Mouse (Mus musculus) liver, embryonic 14.5 days (tissue): ENCODE results near the gene Zcchc17. TPM values are rescaled to one million over a fixed set of nuclear protein-coding genes. Genes with fewer than 3 reads are reported as not detected.

Source experiments
- ATAC-seq: fragments of 200-750 bp; cut with Nextera tagmentation; 2 replicates; pipeline ENCODE4 v1.8.0; 2017; ENCODE audit warnings: moderate number of reproducible peaks, mild to moderate bottlenecking, moderate library complexity; ENCODE audit not compliant: insufficient read depth
- DNase-seq, 3 experiments: peaks; one replicate each; pipeline ENCODE4 v3.0.0-alpha.2; 2012 to 2013; ENCODE audit warnings: low read depth in 3 of 3, low spot score in 3 of 3
- H3K27ac ChIP-seq: fragments of 300-500 bp; sonication (generic); 2 replicates; pipeline ENCODE4 v1.5.1; 2014; ENCODE audit warnings: moderate library complexity, mild to moderate bottlenecking, control low read depth, inconsistent platforms
- H3K27me3 ChIP-seq: fragments of 300-500 bp; sonication (generic); 2 replicates; pipeline ENCODE4 v1.6.1; 2014; ENCODE audit warnings: mild to moderate bottlenecking, low read length, moderate library complexity; ENCODE audit not compliant: control insufficient read depth, insufficient read depth
- H3K36me3 ChIP-seq: fragments of 300-500 bp; sonication (generic); replicated peaks from 2 replicates; pipeline ENCODE4 v1.6.1; 2014; ENCODE audit warnings: low read depth; ENCODE audit not compliant: control insufficient read depth, insufficient read depth
- H3K4me1 ChIP-seq, 2 experiments: fragments of 200-500 bp in 1 of 2; fragments of 300-500 bp in 1 of 2; sonication (generic) in 1 of 2; replicated peaks; 2 replicates each; pipeline ENCODE4 v1.6.1; 2012 to 2014; ENCODE audit warnings: antibody characterized with exemption in 1 of 2, inconsistent platforms in 1 of 2, low read length in 1 of 2; ENCODE audit not compliant: control insufficient read depth in 2 of 2, insufficient read depth in 2 of 2
- H3K4me2 ChIP-seq: fragments of 300-500 bp; sonication (generic); 2 replicates; pipeline ENCODE4 v1.6.1; 2014; ENCODE audit warnings: low read depth, mild to moderate bottlenecking, control low read depth, moderate library complexity
- H3K4me3 ChIP-seq, 2 experiments: fragments of 200-500 bp in 1 of 2; fragments of 300-500 bp in 1 of 2; sonication (generic) in 1 of 2; 2 replicates each; pipeline ENCODE4 v1.5.1; 2012 to 2014; ENCODE audit warnings: low read depth in 2 of 2, low read length in 2 of 2, mild to moderate bottlenecking in 2 of 2, control low read depth in 1 of 2, inconsistent platforms in 1 of 2, moderate library complexity in 1 of 2; ENCODE audit not compliant: insufficient read depth in 1 of 2
- H3K9ac ChIP-seq: fragments of 300-500 bp; sonication (generic); replicated peaks from 2 replicates; pipeline ENCODE4 v1.6.1; 2014; ENCODE audit warnings: mild to moderate bottlenecking, control low read depth, moderate library complexity
- H3K9me3 ChIP-seq: fragments of 300-500 bp; sonication (generic); 2 replicates; pipeline ENCODE4 v1.6.1; 2016; ENCODE audit warnings: low read length, mixed read lengths; ENCODE audit not compliant: control insufficient read depth
- CTCF ChIP-seq: IDR thresholded peaks from 2 replicates; pipeline ENCODE4 v1.5.1; 2016; ENCODE audit warnings: antibody characterized with exemption, low read depth, control low read depth
- EP300 ChIP-seq: IDR thresholded peaks from 2 replicates; pipeline ENCODE4 v1.6.1; 2016; ENCODE audit warnings: antibody characterized with exemption, low read depth
- WGBS: fragments of 180-500 bp; shearing (Covaris S2); extraction: QIAGEN DNeasy Blood & Tissue Kit; methylation state at CpG from one replicate; pipeline ENCODE4 v1.1.7; 2014; ENCODE audit not compliant: insufficient replicate concordance; 5-methylcytosine and 5-hydroxymethylcytosine counted together
- polyA plus RNA-seq, 2 experiments: library from polyadenylated mRNA; depleted of rRNA in 1 of 2; stranded (reverse) in 1 of 2; unstranded in 1 of 2; fragments of >200 nt; fragmentation: Nextera tagmentation in 1 of 2; extraction: Ambion mirVana in 1 of 2; gene quantifications; 2 replicates each; pipeline versions ENCODE4 v1.2.1 to v1.2.3; 2012 to 2014

The Zcchc17 gene
- polyA plus RNA-seq (2012; rRNA removed) (10.8 and 17.1 TPM in 2 replicates), polyA plus RNA-seq (2014; fragmentation: Nextera tagmentation; extraction: Ambion mirVana) (44.9 and 49.7 TPM in 2 replicates)

DNA sequence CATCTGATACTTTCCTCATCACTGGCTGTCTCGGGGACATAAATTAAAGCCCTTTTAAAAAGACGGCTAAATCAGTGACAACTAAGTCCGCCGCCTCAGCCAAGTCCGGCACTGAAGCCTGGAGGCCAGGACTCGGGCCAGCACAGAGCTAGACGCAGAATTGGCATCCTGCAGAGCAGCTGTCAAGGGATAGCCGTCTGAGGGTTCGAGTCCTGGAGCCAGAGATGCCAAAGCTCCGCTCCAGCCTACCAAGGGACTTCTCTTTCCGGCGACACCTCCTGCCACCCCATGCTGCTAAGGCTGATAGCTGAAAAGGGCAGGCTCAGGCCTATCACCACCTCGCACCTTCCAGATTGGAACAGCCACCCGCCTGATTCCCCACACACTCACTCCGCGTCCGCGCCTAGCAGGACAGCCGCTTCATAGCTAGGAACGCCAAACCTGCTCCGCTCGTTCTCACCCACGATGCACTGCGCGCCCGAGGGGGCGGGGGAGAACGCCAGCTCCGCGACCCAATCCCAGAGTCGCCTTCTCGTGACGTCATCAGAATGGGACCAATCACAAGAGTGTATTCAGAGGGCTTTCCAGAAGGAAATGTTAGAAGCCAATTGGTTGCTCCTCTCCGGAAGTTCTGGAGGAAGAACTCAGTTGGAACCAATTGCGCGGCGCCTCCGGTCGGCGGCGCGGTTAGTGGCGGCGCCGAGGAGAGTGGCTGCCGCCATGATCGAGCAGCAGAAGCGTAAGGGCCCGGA lies at the start of gene Zcchc17, which contains the start of gene Snrnp40:
Zcchc17 (minus strand) TSS at position 458 of the 752 bp plus-strand sequence.
Snrnp40 (plus strand) TSS at position 647 of the 752 bp plus-strand sequence.
- under 1% methylated on average over 49 of the region's 49 CpGs for WGBS

DNA sequence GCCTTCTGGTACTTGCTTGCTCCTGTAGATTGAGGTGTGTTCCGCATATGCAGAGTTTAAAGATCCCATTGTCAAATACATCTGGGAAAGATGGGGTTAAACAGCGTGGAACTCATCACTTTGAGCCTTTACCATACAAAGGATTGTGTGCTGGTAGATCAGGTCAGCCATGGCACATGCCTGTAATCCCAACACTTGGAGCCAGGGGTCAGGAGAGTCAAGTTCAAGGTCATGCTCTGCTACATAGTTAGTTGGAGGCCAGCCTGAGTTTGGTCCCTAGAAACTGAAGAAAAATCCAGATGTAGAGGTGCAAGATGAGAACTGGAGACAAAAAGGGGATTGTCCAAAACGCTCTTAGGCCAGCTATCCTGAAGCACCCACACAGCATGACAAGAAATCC lies 31.5 kb upstream of the Zcchc17 start:
- Histone ChIP-seq H3K9ac (no peak overlapping the region), H3K27me3 (no peaks in the 10 kb centered on the region), H3K36me3 (peaks cover 33% of the 10 kb centered on the region), H3K4me1 (no peaks in the 10 kb centered on the region), H3K27ac (no peak overlapping the region), H3K9me3 (no peaks in the 10 kb centered on the region), H3K4me2 (no peak overlapping the region), H3K4me3 (no peak overlapping the region)
- no peak for DNase-seq
- ATAC-seq = no peak
- 66% methylated on average over 3 of the region's 3 CpGs for WGBS
- TF ChIP-seq EP300 (no peak), CTCF (peak; percentile 34)

More for the DNA sequence above, at the start of gene Zcchc17, which contains the start of gene Snrnp40:
- H3K27ac ChIP-seq = peak within 1 kb of the TSS; percentile 90
- peak within 1 kb of the TSS; percentile 95 for H3K4me2 ChIP-seq
- peak; percentile 100 for DNase-seq
- peak within 1 kb of the TSS; percentile 89 to 99 for H3K4me3 ChIP-seq
- H3K36me3 ChIP-seq = peaks cover 21% of the 10 kb centered on the region
- no peaks in the 10 kb centered on the region for H3K27me3 ChIP-seq
- H3K4me1 ChIP-seq = peaks cover 19 to 21% of the 10 kb centered on the region in 2 experiments
- peak within 1 kb of the TSS; percentile 96 for H3K9ac ChIP-seq
- TF ChIP-seq CTCF = no peak
- peak; percentile 64 for TF ChIP-seq EP300
- no peaks in the 10 kb centered on the region for H3K9me3 ChIP-seq
- peak; percentile 98 for ATAC-seq

DNA sequence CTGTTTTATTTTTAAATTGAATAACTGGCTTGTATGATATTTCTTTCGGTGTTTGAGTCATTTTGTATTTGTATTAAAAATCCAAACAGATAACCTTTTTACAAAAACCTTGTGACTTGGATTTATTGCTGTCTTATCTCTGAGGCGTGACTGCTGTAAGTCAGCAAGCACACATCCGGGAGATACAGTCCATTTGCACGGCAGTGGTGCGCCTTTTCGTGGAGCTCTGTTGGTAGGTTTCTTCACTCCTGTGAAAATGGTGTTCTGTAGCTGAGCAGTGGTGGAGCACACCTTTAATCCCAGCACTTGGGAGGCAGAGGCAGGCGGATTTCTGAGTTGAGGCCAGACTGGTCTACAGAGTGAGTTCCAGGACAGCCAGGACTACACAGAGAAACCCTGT lies 30.2 kb upstream of the Zcchc17 start:
- DNase-seq = no peak
- no peaks in the 10 kb centered on the region for H3K9me3 ChIP-seq
- no peaks in the 10 kb centered on the region for H3K27me3 ChIP-seq
- no peak overlapping the region for H3K27ac ChIP-seq
- peaks cover 44% of the 10 kb centered on the region for H3K36me3 ChIP-seq
- WGBS = 71% methylated on average over 7 of the region's 7 CpGs
- H3K4me1 ChIP-seq = no peaks in the 10 kb centered on the region
- TF ChIP-seq EP300 (no peak), CTCF (no peak)
- H3K4me2 ChIP-seq = no peak overlapping the region
- no peak for ATAC-seq
- no peak overlapping the region for H3K4me3 ChIP-seq
- no peak overlapping the region for H3K9ac ChIP-seq

DNA sequence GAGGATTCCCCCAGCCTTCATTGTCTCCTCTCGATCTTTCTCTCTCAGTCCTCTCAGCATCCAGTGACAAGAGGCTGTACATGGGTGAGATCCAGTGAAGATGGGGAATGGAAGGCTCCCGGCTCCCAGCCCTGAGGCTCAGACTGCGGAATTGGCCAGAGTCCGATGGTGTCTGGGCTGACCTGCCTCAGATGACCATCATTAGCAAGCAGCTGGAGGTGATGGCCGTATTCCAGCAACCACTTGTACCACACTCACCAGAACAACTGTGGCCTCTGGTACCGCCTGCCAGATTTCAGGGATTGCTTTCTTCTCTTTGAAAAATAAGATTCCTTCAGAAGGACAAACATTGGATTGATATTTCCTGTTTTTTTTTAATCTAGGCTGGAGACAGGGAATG lies 29.8 kb upstream of the Zcchc17 start:
- Histone ChIP-seq H3K27ac (no peak overlapping the region), H3K36me3 (peaks cover 45% of the 10 kb centered on the region), H3K4me2 (no peak overlapping the region), H3K27me3 (no peaks in the 10 kb centered on the region), H3K9ac (no peak overlapping the region), H3K9me3 (no peaks in the 10 kb centered on the region), H3K4me3 (no peak overlapping the region), H3K4me1 (no peaks in the 10 kb centered on the region)
- ATAC-seq (no peak), DNase-seq (no peak)
- 84% methylated on average over 6 of the region's 6 CpGs for WGBS
- TF ChIP-seq CTCF = no peak
- TF ChIP-seq EP300 = no peak

DNA sequence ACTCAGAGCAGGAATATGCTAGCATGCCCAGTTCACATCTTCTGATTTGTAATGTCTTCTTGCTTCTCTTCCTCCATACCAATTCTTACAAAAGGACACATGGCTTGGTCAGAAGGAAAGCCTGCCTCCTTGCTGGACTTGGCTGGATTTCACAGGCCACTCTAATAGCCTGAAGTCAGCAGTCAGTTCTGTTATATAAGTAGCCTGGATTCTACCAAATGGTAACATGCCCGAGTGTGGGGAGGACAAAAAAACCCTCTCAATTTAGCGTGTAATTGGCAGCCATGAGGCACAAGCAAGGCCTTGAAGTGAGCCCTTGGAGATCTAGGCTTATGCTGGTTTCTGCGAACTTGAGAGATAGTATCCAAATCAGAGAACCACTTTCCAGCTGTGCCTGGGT lies 27.5 kb upstream of the Zcchc17 start:
- ATAC-seq = no peak
- Histone ChIP-seq H3K4me2 (no peak overlapping the region), H3K27me3 (no peaks in the 10 kb centered on the region), H3K36me3 (peaks cover 68% of the 10 kb centered on the region), H3K4me3 (no peak overlapping the region), H3K9me3 (no peaks in the 10 kb centered on the region), H3K27ac (no peak overlapping the region), H3K9ac (no peak overlapping the region), H3K4me1 (no peaks in the 10 kb centered on the region)
- TF ChIP-seq EP300 (no peak), CTCF (no peak)
- no peak for DNase-seq
- 78% methylated on average over 3 of the region's 3 CpGs for WGBS
